Mouse (Mus musculus) gastrocnemius, adult 2 months (tissue): Measurements from ENCODE around the gene Lrrc7. TPM values are rescaled to one million over a fixed set of nuclear protein-coding genes. Genes with fewer than 3 reads are reported as not detected.

Source experiments
- DNase-seq: peaks from one replicate; pipeline ENCODE4 v3.0.0; 2022
- H3K27ac ChIP-seq: fragments of 200-600 bp; 2 replicates; pipeline ENCODE4 v1.8.1; 2022; ENCODE audit warnings: mild to moderate bottlenecking
- H3K4me3 ChIP-seq: fragments of 200-600 bp; 2 replicates; pipeline ENCODE4 v1.8.1; 2022; ENCODE audit warnings: mild to moderate bottlenecking, moderate library complexity
- CTCF ChIP-seq: fragments of 200-600 bp; IDR thresholded peaks from 2 replicates; pipeline ENCODE4 v1.8.1; 2022; ENCODE audit warnings: antibody characterized with exemption, mild to moderate bottlenecking, moderate library complexity
- intact Hi-C: fragments of 180-260 bp; cut with DNase I; formaldehyde crosslinking; loops from one replicate; pipeline ENCODE4 v1.15.1; 2025
- total RNA-seq, 2 experiments: library from RNA; stranded (reverse); gene quantifications; 2 replicates each; pipeline ENCODE4 v1.2.3; 2021

Gene Lrrc7
- total RNA-seq, 2 experiments from 2014 or later: not detected

DNA sequence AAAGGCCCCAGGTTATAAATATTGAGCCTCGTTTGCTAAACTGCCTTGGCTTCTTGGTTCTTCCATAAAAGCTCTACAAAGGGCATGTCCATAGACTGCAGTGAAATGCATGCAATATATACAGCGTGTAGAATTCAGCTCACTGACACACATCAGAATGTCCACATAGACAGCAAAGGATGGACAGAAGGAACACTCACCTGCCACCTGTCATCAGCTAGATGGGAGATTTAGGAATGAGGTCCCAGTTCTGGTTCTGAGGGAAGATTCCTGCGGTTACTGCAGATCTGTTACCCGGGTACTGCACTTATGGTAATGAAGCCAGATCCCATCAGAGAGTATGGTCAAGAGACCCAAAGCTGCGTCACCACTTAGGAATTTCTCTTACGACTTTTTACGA lies 494.1 kb downstream of the Lrrc7 start:
- intact Hi-C loops: no loop called here
- Histone ChIP-seq H3K27ac (no peak overlapping the region), H3K4me3 (no peak overlapping the region)
- no peak for DNase-seq
- TF ChIP-seq CTCF: no peak

DNA sequence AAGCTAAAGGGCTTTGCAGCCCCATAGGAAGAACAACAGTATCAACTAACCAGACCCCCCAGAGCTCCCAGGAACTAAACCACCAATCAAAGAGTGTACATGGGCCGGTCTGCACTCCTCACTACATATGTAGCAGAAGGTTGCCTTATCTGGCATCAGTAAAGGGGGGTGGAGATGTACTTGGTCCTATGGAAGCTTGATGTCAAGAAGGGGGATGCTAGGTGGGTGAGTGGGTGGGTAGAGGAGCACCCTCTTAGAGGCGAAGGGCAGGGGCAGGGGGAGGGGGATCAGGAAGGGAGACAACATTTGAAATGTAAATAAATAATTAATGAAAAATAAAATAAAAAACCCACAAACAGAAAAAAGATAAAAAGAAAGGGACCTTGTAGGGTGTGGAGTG lies 496.8 kb downstream of the Lrrc7 start:
- intact Hi-C loops: no loop called here
- no peak for DNase-seq
- Histone ChIP-seq H3K4me3 (no peak overlapping the region), H3K27ac (no peak overlapping the region)
- no peak for TF ChIP-seq CTCF

DNA sequence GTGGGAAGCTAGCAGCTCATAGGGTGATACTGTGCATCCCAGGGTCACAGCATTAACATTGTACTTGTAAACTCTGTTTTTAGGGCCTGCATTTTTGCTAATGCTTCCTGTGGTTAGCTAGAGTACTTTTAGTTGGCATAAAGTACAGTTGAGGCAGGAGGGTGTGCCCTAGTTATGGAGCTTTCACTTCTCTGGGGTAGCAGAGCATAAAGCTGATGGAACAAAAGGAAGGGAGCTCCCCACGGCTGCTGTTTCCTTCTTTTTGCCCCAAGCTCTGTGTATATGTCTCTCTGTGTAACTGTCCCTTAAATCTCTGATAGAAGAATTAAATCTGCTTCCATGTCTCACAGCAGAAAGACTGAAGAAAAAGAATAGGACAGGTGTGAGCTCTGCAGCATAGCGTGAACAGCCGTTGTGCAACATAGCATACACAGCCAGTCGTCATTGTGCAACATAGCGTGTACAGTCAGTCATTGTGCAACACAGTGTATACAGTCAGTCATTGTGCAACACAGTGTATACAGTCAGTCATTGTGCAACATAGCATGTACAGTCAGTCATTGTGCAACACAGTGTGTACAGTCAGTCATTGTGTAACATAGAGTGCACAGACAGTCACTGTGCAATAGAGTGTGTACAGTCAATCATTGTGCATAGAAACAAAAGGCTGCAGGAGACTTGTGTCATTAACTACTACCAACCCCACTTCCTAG lies 500.1 kb downstream of the Lrrc7 start:
- no peak overlapping the region for H3K27ac ChIP-seq
- no peak for DNase-seq
- H3K4me3 ChIP-seq: no peak overlapping the region
- intact Hi-C loops: no loop called here
- TF ChIP-seq CTCF: no peak

DNA sequence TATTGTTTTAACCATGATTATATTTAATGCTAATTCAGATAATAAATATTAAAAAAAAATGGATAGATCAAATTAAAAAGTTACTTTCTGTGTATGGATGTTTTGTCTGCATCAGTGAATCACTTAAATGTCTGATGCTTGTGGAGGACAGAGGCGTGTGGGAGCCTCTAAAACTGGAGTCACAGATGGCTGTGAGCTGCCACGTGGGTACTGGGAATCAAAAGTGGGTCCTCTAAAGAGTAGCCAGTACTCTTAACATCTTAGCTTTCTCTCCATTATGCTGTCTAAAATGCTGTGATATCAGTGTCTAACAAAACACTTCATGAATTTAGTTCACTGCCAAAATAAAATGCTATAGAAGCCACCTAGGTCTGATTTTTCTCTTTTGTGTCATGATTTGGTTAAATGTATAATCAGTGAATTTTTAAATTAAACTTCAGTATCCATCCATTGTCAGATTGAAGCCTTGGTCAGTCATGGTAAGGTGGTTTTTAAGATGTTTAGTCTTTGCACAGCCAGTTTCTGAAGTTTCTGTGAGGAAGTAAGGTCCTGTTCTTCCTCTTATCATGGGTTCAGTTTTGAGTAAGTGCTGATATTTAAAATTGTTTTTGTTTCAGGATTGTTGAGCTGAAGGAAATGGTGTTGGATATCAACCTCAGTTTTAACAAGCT lies 501.3 kb downstream of the Lrrc7 start:
- no peak for DNase-seq
- no peak overlapping the region for H3K4me3 ChIP-seq
- H3K27ac ChIP-seq: no peak overlapping the region
- intact Hi-C loops: no loop called here
- TF ChIP-seq CTCF: no peak

DNA sequence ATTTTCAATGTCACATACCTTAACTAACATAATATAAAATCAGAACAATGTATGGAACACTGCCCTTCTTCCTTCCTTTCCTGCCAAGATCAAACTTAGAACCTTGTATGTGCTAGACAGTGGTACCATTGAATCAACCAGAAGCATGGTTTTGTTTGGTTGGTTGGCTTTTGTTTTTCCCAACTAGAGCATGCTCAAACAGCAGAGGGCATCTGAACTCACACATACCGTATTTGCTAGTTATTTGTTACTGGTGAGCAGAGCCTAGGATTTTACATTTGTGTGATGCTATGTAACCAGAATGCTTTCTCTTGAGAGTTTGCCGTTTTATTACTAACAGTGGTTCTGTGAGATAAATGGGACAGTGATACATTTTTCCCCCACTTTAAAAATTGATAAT lies 512.5 kb downstream of the Lrrc7 start:
- TF ChIP-seq CTCF: no peak
- intact Hi-C loops: no loop called here
- no peak overlapping the region for H3K27ac ChIP-seq
- no peak overlapping the region for H3K4me3 ChIP-seq
- no peak for DNase-seq

DNA sequence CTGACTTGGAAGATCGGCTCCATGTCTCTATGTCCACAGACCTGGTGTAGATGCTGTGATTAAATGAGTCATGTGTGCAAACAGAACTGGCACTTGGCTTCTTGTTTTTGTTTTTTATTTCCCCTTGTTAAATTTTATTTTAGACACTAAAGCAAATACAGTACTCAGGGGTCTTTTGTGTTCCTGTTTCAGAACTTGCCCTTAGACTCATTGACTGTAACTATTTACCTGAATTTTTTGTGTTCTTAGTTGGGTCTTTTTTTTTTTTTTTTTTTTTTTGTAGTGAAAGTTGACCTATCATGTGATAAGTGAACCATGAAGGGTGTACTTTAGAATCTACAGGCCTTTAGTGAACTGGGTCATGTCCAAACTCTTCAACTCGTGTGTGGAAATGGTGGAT lies 521.3 kb downstream of the Lrrc7 start:
- TF ChIP-seq CTCF: no peak
- no peak for DNase-seq
- Histone ChIP-seq H3K27ac (no peak overlapping the region), H3K4me3 (no peak overlapping the region)
- intact Hi-C loops: no loop called here

DNA sequence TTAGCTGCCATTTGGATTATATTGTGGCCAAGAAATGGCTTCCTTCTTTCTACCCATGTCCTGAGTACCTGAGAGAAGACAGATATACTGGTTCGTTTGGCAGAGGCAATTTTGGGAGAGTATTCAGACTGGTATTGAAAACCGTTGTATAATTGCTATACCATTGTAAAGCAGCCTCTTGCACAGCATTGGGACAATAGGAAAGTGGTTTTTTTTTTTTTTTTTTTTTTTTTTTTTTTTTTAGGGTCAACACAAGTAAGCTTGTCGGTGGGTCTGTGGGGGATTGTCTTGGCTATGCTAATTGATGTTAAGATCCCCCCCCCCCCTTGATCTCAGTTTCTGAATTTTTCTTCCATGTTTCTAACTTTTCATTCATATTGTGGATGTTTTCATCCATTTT lies 523.9 kb downstream of the Lrrc7 start:
- no peak for TF ChIP-seq CTCF
- DNase-seq: no peak
- intact Hi-C loops: loop anchor here (10.0 kb wide), 1 partner anchor 503 kb away; the partner anchor contains the start of gene Zranb2
- Histone ChIP-seq H3K27ac (no peak overlapping the region), H3K4me3 (no peak overlapping the region)

DNA sequence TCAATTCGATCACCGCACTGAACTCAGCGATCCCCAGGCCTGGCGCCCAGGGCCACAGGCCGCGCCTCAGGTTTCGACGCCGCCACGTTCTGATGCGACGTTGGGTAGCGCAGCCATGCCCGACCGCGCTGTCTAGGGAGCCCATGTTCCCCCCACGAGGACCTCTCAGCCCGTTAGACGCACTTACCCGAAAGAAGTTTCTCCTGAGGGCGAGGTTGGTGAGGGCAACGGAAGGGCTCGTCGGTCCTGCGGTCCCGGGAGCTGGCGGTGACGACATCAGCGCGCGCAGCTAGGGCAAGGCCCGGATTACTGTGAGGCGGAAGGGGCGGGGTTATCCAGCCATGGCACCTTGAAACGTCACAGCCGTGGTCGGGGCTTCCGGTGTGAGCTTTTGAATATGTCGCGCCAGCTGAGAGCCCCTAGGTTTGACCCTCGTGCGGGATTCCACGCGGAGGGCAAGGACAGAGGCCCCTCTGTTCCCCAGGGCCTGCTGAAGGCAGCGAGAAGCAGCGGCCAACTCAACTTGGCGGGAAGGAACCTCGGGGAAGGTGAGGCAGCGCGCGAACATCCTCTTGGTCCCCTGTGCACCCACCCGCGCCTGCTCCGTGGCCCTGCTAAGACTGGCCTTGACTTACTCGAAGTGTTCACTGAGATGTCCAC lies 525.6 kb downstream of the Lrrc7 start, which contains the start of the genes Srsf11 and Lrrc40:
Srsf11 (minus strand) TSS at position 311 of the 660 bp plus-strand sequence.
Lrrc40 (plus strand) TSS at position 334 of the 660 bp plus-strand sequence.
- Histone ChIP-seq H3K4me3 (peak within 1 kb of the TSS; percentile 99), H3K27ac (peak within 1 kb of the TSS; percentile 98)
- DNase-seq: peak; percentile 97
- intact Hi-C loops: loop anchor here (1.0 to 10.0 kb wide), 2 partner anchors 89 to 502 kb away; partner anchors contain the start of genes Ankrd13c and Zranb2
- no peak for TF ChIP-seq CTCF

DNA sequence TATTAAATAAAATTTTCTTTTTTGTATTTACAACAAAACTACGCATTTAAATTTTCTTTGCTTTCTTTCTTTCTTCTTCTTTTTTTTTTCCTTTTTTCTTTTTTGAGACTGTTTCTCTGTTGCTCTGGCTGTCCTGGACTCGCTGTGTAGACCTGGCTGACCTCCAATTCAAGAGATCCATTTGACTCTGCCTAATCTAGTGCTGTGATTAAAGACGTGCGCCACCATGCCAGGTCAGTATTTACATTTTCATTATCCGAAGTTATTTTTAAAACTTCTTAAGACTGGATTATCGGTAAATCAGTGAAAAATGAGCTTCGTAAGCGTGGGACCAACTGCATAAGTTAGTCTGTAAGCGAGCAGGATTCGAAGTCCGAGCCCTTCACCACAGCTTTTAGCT lies 526.2 kb downstream of the Lrrc7 start:
- intact Hi-C loops: loop anchor here (1.0 to 10.0 kb wide), 2 partner anchors 89 to 501 kb away; partner anchors contain the start of genes Ankrd13c and Zranb2
- peak overlapping the region; percentile 98 for H3K27ac ChIP-seq
- no peak for TF ChIP-seq CTCF
- no peak for DNase-seq
- peak overlapping the region; percentile 99 for H3K4me3 ChIP-seq
